Comparison of ENCODE assay signal across 8 mouse cellular contexts in the genomic region with DNA sequence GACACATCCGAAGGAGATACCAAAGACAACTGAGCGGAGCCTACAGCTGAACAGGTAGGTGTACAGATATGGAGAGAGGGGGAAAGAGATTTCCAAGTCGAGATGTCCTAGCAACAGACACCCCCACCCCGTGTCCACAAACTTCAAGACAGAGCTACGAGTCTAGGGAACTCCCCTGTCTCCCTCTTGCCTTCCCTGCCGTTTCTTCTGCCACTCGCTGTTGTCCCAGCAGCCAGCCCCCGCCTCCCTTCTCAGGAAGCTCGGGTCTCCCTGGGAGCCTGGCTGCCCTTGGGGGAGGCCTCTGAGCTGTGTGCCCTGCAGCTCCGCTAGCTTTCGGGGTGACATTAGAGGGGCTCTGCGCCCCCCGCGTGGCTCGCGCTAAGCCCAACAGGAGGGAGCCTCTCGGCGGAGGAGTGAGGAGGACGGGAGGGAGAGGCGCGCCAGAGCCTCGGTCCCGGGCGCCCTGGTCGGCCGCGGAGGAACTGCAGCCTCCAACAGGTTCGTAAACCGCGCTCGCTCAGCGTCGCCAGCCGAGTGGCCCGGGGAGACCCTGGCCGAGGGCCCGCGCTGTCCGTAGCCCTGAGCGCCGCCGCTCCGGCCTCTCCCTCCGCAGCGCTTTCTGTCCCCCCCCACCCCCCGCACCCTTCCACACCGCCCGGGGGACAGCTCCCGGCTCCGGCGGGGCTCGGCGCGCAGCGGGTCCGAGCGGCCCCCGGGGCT.
DNase-seq lines count a peak whose midpoint lies in the region; ATAC-seq and TF ChIP-seq lines count a peak whose summit lies in the region.

No protein-coding gene starts in this region.

- H3K27ac ChIP-seq in testis, adult 2 months (ENCODE audit: control insufficient read depth, insufficient read depth, low read depth, low read length): no peak overlapping the region
- H3K27ac ChIP-seq in liver, embryonic 13.5 days: peak overlapping the region; percentile 35
- peak overlapping the region; percentile 98 for H3K27ac ChIP-seq in neural tube, embryonic 15.5 days (replicated peaks)

- no peaks in the 10 kb centered on the region for H3K9me3 ChIP-seq in liver, embryonic 13.5 days (replicated peaks)
- H3K9me3 ChIP-seq in neural tube, embryonic 15.5 days (replicated peaks): no peaks in the 10 kb centered on the region

- H3K4me1 ChIP-seq in testis, adult 2 months (ENCODE audit: control insufficient read depth, insufficient read depth, low read length): peaks cover 16% of the 10 kb centered on the region
- H3K4me1 ChIP-seq in liver, embryonic 13.5 days (replicated peaks): 0 out of 2 replicates have a peak, but pooled peaks cover 2% of the 10 kb centered on the region
- H3K4me1 ChIP-seq in neural tube, embryonic 15.5 days: peaks cover 34% of the 10 kb centered on the region

- WGBS in liver, embryonic 13.5 days (ENCODE audit: insufficient replicate concordance): 2% methylated on average over 58 of the region's 58 CpGs
- under 1% methylated on average over 25 of the region's 58 CpGs for WGBS in neural tube, embryonic 15.5 days

- no peaks in the 10 kb centered on the region for H3K36me3 ChIP-seq in testis, adult 2 months (ENCODE audit: control insufficient read depth, insufficient read depth, low read length)
- no peaks in the 10 kb centered on the region for H3K36me3 ChIP-seq in liver, embryonic 13.5 days
- H3K36me3 ChIP-seq in neural tube, embryonic 15.5 days: no peaks in the 10 kb centered on the region

- no peak for DNase-seq in testis, postnatal 14 days (ENCODE audit: low spot score)
- peak; percentile 73 for DNase-seq in cerebellum, adult 9-10 months
- DNase-seq in gastrocnemius, postnatal 25 days: peak; percentile 17
- peak; percentile 26 for DNase-seq in kidney, adult 11 months
- no peak for DNase-seq in liver, embryonic 13.5 days
- DNase-seq in urinary bladder, postnatal 25 days (ENCODE audit: low spot score): peak; percentile 11

- no peak for TF ChIP-seq POLR2A in testis, adult 2 months (IDR thresholded peaks at IDR 0.05; ENCODE audit: control insufficient read depth, low read depth, low read length)

- H3K4me3 ChIP-seq in testis, adult 2 months (ENCODE audit: control insufficient read depth, low read depth, low read length): peak overlapping the region; percentile 69
- peak overlapping the region; percentile 61 for H3K4me3 ChIP-seq in liver, embryonic 13.5 days (replicated peaks)
- H3K4me3 ChIP-seq in neural tube, embryonic 15.5 days (replicated peaks): peak overlapping the region; percentile 74

- H3K9ac ChIP-seq in liver, embryonic 13.5 days: peak overlapping the region; percentile 59
- H3K9ac ChIP-seq in neural tube, embryonic 15.5 days (replicated peaks): peak overlapping the region; percentile 96

- no peak for TF ChIP-seq CTCF in testis, adult 2 months (IDR thresholded peaks at IDR 0.05; ENCODE audit: control insufficient read depth, insufficient read depth, insufficient replicate concordance, low read depth, low read length)

- peaks cover 3% of the 10 kb centered on the region; the same call in 1 of the 2 replicates for H3K27me3 ChIP-seq in testis, adult 2 months (ENCODE audit: control insufficient read depth, insufficient read depth, low read length)
- H3K27me3 ChIP-seq in liver, embryonic 13.5 days: peaks cover 43% of the 10 kb centered on the region
- H3K27me3 ChIP-seq in neural tube, embryonic 15.5 days (replicated peaks): no peaks in the 10 kb centered on the region

- ATAC-seq in liver, embryonic 13.5 days (ENCODE audit: low read depth): peak; percentile 34; the same call in 1 of the 2 replicates
- ATAC-seq in neural tube, embryonic 15.5 days (ENCODE audit: low FRiP score): peak; percentile 67

- peak overlapping the region; percentile 71 for H3K4me2 ChIP-seq in liver, embryonic 13.5 days
- peak overlapping the region; percentile 96 for H3K4me2 ChIP-seq in neural tube, embryonic 15.5 days

Comparison
In these comparisons a context has a peak if more than half of its experiments do, and no peak if none do; other contexts are left out.
1. DNase-seq: peak in cerebellum, adult 9-10 months (single experiment), gastrocnemius, postnatal 25 days (single experiment), kidney, adult 11 months (single experiment) and urinary bladder, postnatal 25 days (single experiment); none in testis, postnatal 14 days (single experiment) and liver, embryonic 13.5 days (single experiment).
2. Peak in every context shown above with its lines, with median percentiles within 50 percentile points of each other: H3K4me3 ChIP-seq.